Mouse (Mus musculus) bone marrow macrophage, adult 2 months (primary cell): ENCODE data around the gene Zbtb34.

Experiments used
- CTCF ChIP-seq: IDR thresholded peaks from 2 replicates; pipeline ENCODE4 v1.5.1; 2012; ENCODE audit warnings: low read depth, mild to moderate bottlenecking, low read length, moderate library complexity
- POLR2A ChIP-seq: IDR thresholded peaks from 2 replicates; pipeline ENCODE4 v1.6.1; 2012; ENCODE audit warnings: mild to moderate bottlenecking, low read depth, low read length, borderline replicate concordance

- no peak for TF ChIP-seq CTCF
- no peak for TF ChIP-seq POLR2A
Measured at GRCm38 (mm10) chr2:33393951-33394635, 37.0 kb downstream of the Zbtb34 start.
